Mouse (Mus musculus): Measurements from ENCODE around the gene Cyp26a1. TPM values are rescaled to one million over a fixed set of nuclear protein-coding genes. Genes with fewer than 3 reads are reported as not detected.

Gene Cyp26a1
- total and polyA plus RNA-seq, 3 experiments, result 0.27 to 0.33 TPM; not detected in 1

DNA sequence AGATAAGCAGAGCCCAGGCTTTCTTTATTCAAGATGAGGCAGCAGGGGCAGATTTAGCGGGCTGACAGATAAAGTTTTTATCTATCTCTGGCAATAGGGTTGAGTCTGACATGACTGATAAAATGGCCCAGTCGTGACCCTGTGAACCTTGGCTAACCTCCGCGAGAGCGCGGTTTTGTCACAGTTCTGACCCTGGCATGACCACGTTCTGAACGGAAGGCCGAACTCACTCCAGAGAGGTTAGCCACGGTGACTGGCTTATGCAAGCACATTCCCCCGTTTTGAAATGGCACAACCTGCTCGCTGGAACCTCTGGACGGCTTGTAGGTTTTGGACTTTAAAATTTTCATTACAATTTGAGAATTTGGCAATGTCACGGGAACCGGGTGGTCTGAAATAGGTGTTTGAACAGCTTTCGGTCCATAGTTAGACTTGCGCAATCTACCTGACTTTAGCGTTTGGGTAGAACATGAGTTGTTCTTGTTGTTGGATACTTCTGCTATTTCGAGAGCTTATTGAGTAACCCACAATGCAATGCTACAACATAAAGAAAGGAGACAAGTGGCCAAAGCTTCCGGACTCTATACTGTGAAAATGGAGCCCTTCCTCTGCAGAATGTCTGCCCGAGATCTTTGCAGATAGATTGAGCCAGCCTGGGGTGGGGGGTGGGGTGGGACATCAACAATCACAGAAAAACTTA lies 4.9 kb downstream of the Cyp26a1 start:
- 46% methylated on average over 21 of the region's 21 CpGs for WGBS
- Histone ChIP-seq H3K27me3 (ENCODE audit: control insufficient read depth, insufficient read depth, low read length) (peaks cover 15% of the 10 kb centered on the region), H3K4me3 (no peak overlapping the region), H3K27ac (no peak overlapping the region), H3K79me2 (replicated peaks; ENCODE audit: control insufficient read depth, insufficient read depth, low read length) (no peaks in the 10 kb centered on the region), H3K9ac (ENCODE audit: low read depth, low read length) (no peak overlapping the region), H3K4me1 (ENCODE audit: control insufficient read depth, insufficient read depth, low read length) (no peaks in the 10 kb centered on the region), H3K36me3 (ENCODE audit: control insufficient read depth, insufficient read depth, low read length) (no peaks in the 10 kb centered on the region)
- no peak for DNase-seq
- TF ChIP-seq EP300 (IDR thresholded peaks at IDR 0.05; ENCODE audit: insufficient read depth, low read depth, low read length) (no peak), CTCF (IDR thresholded peaks at IDR 0.05) (no peak), POLR2A (IDR thresholded peaks at IDR 0.05; ENCODE audit: insufficient read depth, low read depth, low read length) (no peak)
- intact Hi-C loops (cut with DNase I), result no loop called here

DNA sequence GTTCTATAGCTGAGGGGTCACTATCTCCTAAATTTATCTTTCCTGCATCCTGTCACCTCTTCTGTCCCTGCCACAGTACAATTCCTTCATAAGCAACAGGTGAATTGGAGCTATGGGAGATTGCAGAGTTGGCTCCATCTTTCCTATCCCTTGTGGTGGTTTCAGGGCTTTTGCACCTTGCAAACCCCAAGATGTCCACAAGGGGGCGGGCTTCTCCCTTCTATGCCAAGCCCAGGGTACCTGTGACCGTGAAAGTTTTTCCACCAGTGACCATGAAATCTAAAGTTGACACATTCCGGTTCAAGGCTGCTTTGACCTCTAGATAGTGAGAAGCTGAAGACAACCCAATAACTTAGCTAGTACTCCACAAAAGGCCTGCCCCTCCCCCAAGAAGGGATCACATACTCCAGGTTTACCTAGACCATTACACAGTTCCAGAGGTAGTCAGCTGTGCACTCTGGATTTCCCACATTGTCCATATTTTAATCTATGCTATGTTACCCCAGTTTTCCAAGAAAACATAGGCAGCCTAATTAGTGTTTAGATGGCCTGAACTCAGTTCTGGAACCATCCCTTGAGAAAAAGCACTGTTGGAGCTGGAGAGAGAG lies 6.4 kb downstream of the Cyp26a1 start:
- H3K27me3 ChIP-seq (ENCODE audit: control insufficient read depth, insufficient read depth, low read length), result peaks cover 2% of the 10 kb centered on the region

DNA sequence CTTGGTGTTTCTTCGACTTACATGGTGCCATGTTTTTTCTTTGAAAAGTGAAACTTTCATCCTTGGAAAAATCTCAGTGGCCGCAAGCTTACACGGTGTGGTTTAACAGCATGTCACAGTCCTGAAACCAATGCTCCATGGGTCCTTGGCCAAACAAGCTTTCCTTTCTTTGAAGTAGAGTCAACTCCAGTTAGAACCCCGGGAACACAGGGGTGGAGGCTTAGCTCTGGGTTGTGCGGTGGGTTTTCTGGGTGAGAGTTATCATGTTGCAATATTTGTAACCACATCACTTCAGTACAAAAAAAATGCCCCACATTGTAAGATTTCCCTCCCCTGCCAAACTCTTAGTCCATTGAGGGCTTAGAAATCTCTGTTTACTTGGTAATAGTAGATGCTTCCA lies 8.1 kb downstream of the Cyp26a1 start:
- intact Hi-C loops (cut with DNase I), result loop anchor here (2.0 kb wide), 1 partner anchor 229 kb away; no protein-coding TSS in a partner anchor
- WGBS, result 87% methylated on average over 5 of the region's 5 CpGs
- Histone ChIP-seq H3K79me2 (replicated peaks; ENCODE audit: control insufficient read depth, insufficient read depth, low read length) (no peaks in the 10 kb centered on the region), H3K4me1 (ENCODE audit: control insufficient read depth, insufficient read depth, low read length) (no peaks in the 10 kb centered on the region), H3K36me3 (ENCODE audit: control insufficient read depth, insufficient read depth, low read length) (no peaks in the 10 kb centered on the region), H3K4me3 (no peak overlapping the region), H3K27me3 (ENCODE audit: control insufficient read depth, insufficient read depth, low read length) (0 out of 2 replicates have a peak, but pooled peaks cover 1% of the 10 kb centered on the region), H3K9ac (ENCODE audit: low read depth, low read length) (no peak overlapping the region), H3K27ac (no peak overlapping the region)
- DNase-seq, result no peak
- TF ChIP-seq POLR2A (IDR thresholded peaks at IDR 0.05; ENCODE audit: insufficient read depth, low read depth, low read length) (no peak), EP300 (IDR thresholded peaks at IDR 0.05; ENCODE audit: insufficient read depth, low read depth, low read length) (no peak), CTCF (IDR thresholded peaks at IDR 0.05) (no peak)

More for the DNA sequence above, 6.4 kb downstream of the Cyp26a1 start:
- H3K79me2 ChIP-seq (replicated peaks; ENCODE audit: control insufficient read depth, insufficient read depth, low read length), result no peaks in the 10 kb centered on the region
- no peak overlapping the region for H3K9ac ChIP-seq (ENCODE audit: low read depth, low read length)
- H3K27ac ChIP-seq, result no peak overlapping the region
- H3K4me3 ChIP-seq, result no peak overlapping the region
- TF ChIP-seq CTCF (IDR thresholded peaks at IDR 0.05) (peak; percentile 98), EP300 (IDR thresholded peaks at IDR 0.05; ENCODE audit: insufficient read depth, low read depth, low read length) (no peak), POLR2A (IDR thresholded peaks at IDR 0.05; ENCODE audit: insufficient read depth, low read depth, low read length) (no peak)
- DNase-seq, result peak; percentile 37 to 79
- no peaks in the 10 kb centered on the region for H3K4me1 ChIP-seq (ENCODE audit: control insufficient read depth, insufficient read depth, low read length)
- intact Hi-C loops (cut with DNase I), result loop anchor here (1.0 to 2.0 kb wide), 2 partner anchors 182 to 231 kb away; no protein-coding TSS in a partner anchor
- H3K36me3 ChIP-seq (ENCODE audit: control insufficient read depth, insufficient read depth, low read length), result no peaks in the 10 kb centered on the region
- 3% methylated on average over 3 of the region's 3 CpGs for WGBS

DNA sequence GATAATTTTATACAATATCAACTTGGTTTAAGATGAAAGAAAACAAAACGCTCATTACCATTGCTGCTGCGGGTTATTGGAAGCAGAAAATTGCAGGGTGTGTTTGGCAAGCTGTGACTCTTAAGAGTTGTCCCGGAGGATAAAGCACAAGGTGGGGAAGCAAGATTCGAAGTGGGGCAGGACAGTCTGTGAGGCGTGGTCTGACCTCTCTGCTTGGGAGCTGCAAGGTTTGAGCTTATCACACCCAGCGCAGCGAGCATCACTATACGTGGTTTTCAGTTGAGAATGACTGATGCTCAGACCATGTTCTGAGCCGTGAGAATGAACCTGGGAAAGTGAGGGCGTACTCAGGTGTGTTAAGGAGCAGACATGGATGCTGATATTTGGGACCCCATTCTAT lies 17.1 kb downstream of the Cyp26a1 start:
- no peaks in the 10 kb centered on the region for H3K36me3 ChIP-seq (ENCODE audit: control insufficient read depth, insufficient read depth, low read length)
- no peak overlapping the region for H3K9ac ChIP-seq (ENCODE audit: low read depth, low read length)
- H3K79me2 ChIP-seq (replicated peaks; ENCODE audit: control insufficient read depth, insufficient read depth, low read length), result no peaks in the 10 kb centered on the region
- H3K4me3 ChIP-seq, result no peak overlapping the region
- no peaks in the 10 kb centered on the region for H3K27me3 ChIP-seq (ENCODE audit: control insufficient read depth, insufficient read depth, low read length)
- DNase-seq, result no peak
- no peak for TF ChIP-seq CTCF (IDR thresholded peaks at IDR 0.05)
- TF ChIP-seq POLR2A (IDR thresholded peaks at IDR 0.05; ENCODE audit: insufficient read depth, low read depth, low read length), result no peak
- no peak for TF ChIP-seq EP300 (IDR thresholded peaks at IDR 0.05; ENCODE audit: insufficient read depth, low read depth, low read length)
- no peaks in the 10 kb centered on the region for H3K4me1 ChIP-seq (ENCODE audit: control insufficient read depth, insufficient read depth, low read length)
- WGBS, result 64% methylated on average over 10 of the region's 10 CpGs
- intact Hi-C loops (cut with DNase I), result no loop called here
- H3K27ac ChIP-seq, result no peak overlapping the region

DNA sequence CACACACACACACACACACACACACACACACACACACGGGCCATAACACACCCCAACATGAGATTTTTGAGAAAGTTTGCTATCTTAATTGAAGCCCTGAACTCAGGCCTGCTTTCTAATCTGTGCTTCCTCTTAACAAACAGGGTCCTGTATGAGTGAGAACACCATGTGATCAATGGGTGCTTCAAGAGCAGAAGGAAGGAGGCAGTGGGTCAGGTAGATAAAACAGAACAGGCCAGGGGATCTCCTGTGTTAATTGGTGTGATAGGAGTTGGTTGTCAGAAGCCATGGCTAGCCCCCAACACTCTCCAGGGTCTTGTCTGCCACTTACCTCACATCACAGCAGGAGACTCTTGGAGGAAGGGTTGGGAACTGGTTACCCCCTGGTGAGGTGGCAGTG lies 18.4 kb downstream of the Cyp26a1 start:
- no peaks in the 10 kb centered on the region for H3K79me2 ChIP-seq (replicated peaks; ENCODE audit: control insufficient read depth, insufficient read depth, low read length)
- H3K4me3 ChIP-seq, result no peak overlapping the region
- H3K9ac ChIP-seq (ENCODE audit: low read depth, low read length), result no peak overlapping the region
- H3K27me3 ChIP-seq (ENCODE audit: control insufficient read depth, insufficient read depth, low read length), result no peaks in the 10 kb centered on the region
- TF ChIP-seq POLR2A (IDR thresholded peaks at IDR 0.05; ENCODE audit: insufficient read depth, low read depth, low read length) (no peak), CTCF (IDR thresholded peaks at IDR 0.05) (no peak), EP300 (IDR thresholded peaks at IDR 0.05; ENCODE audit: insufficient read depth, low read depth, low read length) (no peak)
- H3K27ac ChIP-seq, result no peak overlapping the region
- intact Hi-C loops (cut with DNase I), result no loop called here
- 38% methylated on average over 1 of the region's 1 CpGs for WGBS
- no peak for DNase-seq
- no peaks in the 10 kb centered on the region for H3K4me1 ChIP-seq (ENCODE audit: control insufficient read depth, insufficient read depth, low read length)
- H3K36me3 ChIP-seq (ENCODE audit: control insufficient read depth, insufficient read depth, low read length), result no peaks in the 10 kb centered on the region

Data from heart, adult 2 months (tissue).